Mouse (Mus musculus) lung, embryonic 16.5 days (tissue): ENCODE measurements around the gene Ezr. TPM values are rescaled to one million over a fixed set of nuclear protein-coding genes. Genes with fewer than 3 reads are reported as not detected.

ENCODE experiments used
- ATAC-seq: fragments of 200-750 bp; cut with Nextera tagmentation; 2 replicates; pipeline ENCODE4 v1.8.0; 2017; ENCODE audit warnings: low read depth, mild to moderate bottlenecking, moderate library complexity
- H3K27ac ChIP-seq: fragments of 300-500 bp; sonication (generic); 2 replicates; pipeline ENCODE4 v1.5.1; 2014; ENCODE audit warnings: mild to moderate bottlenecking, control low read depth, low read length
- H3K27me3 ChIP-seq: fragments of 300-500 bp; sonication (generic); 2 replicates; pipeline ENCODE4 v1.6.1; 2014; ENCODE audit warnings: low read depth, low read length, mixed read lengths; ENCODE audit not compliant: control insufficient read depth, insufficient read depth
- H3K36me3 ChIP-seq: fragments of 300-500 bp; sonication (generic); 2 replicates; pipeline ENCODE4 v1.6.1; 2014; ENCODE audit warnings: low read length; ENCODE audit not compliant: control insufficient read depth, insufficient read depth
- H3K4me1 ChIP-seq: fragments of 300-500 bp; sonication (generic); replicated peaks from 2 replicates; pipeline ENCODE4 v1.6.1; 2014; ENCODE audit warnings: low read length, mixed read lengths; ENCODE audit not compliant: control insufficient read depth, insufficient read depth
- H3K4me2 ChIP-seq: fragments of 300-500 bp; sonication (generic); 2 replicates; pipeline ENCODE4 v1.6.1; 2014; ENCODE audit warnings: low read depth, low read length, control low read depth
- H3K4me3 ChIP-seq: fragments of 300-500 bp; sonication (generic); 2 replicates; pipeline ENCODE4 v1.5.1; 2014; ENCODE audit warnings: mild to moderate bottlenecking, low read length, control low read depth
- H3K9ac ChIP-seq: fragments of 300-500 bp; sonication (generic); 2 replicates; pipeline ENCODE4 v1.6.1; 2014; ENCODE audit warnings: low read length, control low read depth
- H3K9me3 ChIP-seq: fragments of 300-500 bp; sonication (generic); 2 replicates; pipeline ENCODE4 v1.6.1; 2016; ENCODE audit warnings: low read length; ENCODE audit not compliant: control insufficient read depth
- WGBS: fragments of 180-500 bp; shearing (Covaris S2); extraction: QIAGEN DNeasy Blood & Tissue Kit; methylation state at CpG from one replicate; pipeline ENCODE4 v1.1.7; 2014; 5-methylcytosine and 5-hydroxymethylcytosine counted together
- polyA plus RNA-seq: library from polyadenylated mRNA; unstranded; fragments of >200 nt; fragmentation: Nextera tagmentation; extraction: Ambion mirVana; gene quantifications from 2 replicates; pipeline ENCODE4 v1.2.1, GENCODE M21; 2015

The Ezr gene
- polyA plus RNA-seq, 1 experiment from 2014 or later: 154 TPM

DNA sequence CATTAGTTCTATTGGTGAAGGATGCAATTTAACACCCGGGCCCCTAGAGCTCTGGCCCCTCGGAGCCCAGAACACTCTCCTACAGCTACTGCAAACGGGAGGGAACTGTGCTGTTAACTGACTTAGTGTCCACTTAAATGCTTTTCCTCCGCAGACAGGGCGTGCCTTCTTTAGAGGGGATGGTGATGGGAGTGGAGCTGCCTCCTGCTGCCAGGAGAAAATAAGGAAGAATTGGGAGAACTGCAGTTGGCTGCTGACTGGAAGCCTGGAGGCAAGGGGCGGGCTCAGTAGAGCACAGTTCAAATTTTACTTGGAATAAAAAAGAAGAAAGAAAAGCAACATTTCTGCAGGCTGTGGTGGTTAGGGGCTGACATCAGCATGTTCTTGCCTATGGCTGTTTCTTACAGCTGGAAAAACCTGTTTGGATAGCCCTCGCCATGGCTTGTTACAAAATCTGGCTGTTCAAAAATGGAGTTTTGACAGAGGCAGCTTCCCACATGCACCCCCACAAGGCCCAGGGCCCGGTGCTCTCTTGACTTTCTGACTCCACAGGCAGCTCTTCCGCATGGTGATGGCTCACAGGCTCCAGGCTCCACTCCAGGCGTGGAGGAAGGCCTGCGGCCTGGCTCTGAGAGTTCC is 31.2 kb downstream of the Ezr start:
- Histone ChIP-seq H3K27ac (0 out of 2 replicates have a peak overlapping the region, but pooled peaks have one; percentile 24), H3K4me2 (no peak overlapping the region), H3K27me3 (no peaks in the 10 kb centered on the region), H3K36me3 (peaks cover 12% of the 10 kb centered on the region), H3K4me3 (no peak overlapping the region), H3K4me1 (peaks cover 7% of the 10 kb centered on the region), H3K9ac (no peak overlapping the region), H3K9me3 (no peaks in the 10 kb centered on the region)
- WGBS: 65% methylated on average over 11 of the region's 11 CpGs
- peak; percentile 48 for ATAC-seq

DNA sequence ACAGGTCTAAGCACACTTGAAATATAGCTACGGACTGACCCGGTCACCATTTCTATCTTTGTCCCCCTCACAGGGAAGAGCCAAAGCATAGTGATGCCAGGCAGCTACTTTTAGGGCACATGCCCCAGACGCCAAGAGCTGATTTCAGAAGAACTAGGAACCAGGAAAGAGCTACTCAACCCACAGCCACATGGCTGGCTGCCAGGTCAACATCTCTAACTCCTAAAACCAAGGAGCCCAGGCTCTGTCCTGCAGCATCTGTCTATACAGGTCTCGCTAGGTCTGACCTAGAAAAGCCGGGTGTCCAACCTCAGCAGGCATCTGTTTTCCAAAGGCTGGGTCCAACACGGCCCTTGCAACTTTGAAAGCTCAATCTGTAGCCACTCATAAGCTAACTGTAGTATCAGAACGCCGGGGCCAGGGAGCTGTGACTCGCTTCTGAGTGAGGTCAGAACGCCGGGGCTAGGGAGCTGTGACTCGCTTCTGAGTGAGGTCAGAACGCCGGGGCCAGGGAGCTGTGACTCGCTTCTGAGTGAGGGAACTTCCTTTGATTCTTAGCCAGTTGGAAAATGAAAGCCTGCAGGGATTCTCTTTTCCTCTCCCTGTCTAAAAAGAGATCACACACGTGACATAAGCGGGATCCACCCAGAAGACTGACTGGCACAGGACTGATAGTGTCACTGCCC is 33.7 kb downstream of the Ezr start:
- 63% methylated on average over 17 of the region's 17 CpGs for WGBS
- H3K27me3 ChIP-seq: no peaks in the 10 kb centered on the region
- H3K9me3 ChIP-seq: no peaks in the 10 kb centered on the region
- no peak overlapping the region for H3K4me3 ChIP-seq
- no peak overlapping the region for H3K4me2 ChIP-seq
- peaks cover 9% of the 10 kb centered on the region for H3K36me3 ChIP-seq
- H3K27ac ChIP-seq: no peak overlapping the region
- ATAC-seq: no peak
- H3K4me1 ChIP-seq: peaks cover 7% of the 10 kb centered on the region
- H3K9ac ChIP-seq: no peak overlapping the region

DNA sequence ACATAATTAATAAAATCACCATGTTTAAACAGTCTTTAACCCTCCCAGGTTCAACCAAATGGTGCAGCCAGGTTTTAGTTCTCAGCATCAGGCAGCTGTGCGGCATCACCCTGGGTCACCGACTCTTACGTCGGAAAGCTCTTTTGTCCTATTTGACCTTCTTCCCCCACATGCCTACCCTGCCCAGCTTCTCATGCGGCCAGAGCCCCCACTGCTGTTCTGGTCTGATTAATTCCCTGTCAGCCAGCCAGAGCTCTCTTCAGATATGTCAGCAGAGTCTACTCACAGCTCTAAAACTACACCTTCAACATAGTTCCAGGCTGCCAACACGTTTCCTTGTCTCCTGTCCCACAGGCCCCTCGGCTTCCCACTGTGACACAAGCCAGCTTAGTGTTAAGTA is 35.1 kb downstream of the Ezr start:
- Histone ChIP-seq H3K27ac (no peak overlapping the region), H3K4me1 (peaks cover 17% of the 10 kb centered on the region), H3K27me3 (no peaks in the 10 kb centered on the region), H3K9ac (no peak overlapping the region), H3K4me2 (no peak overlapping the region), H3K4me3 (no peak overlapping the region), H3K9me3 (no peaks in the 10 kb centered on the region), H3K36me3 (peaks cover 7% of the 10 kb centered on the region)
- no peak for ATAC-seq
- 61% methylated on average over 7 of the region's 7 CpGs for WGBS

DNA sequence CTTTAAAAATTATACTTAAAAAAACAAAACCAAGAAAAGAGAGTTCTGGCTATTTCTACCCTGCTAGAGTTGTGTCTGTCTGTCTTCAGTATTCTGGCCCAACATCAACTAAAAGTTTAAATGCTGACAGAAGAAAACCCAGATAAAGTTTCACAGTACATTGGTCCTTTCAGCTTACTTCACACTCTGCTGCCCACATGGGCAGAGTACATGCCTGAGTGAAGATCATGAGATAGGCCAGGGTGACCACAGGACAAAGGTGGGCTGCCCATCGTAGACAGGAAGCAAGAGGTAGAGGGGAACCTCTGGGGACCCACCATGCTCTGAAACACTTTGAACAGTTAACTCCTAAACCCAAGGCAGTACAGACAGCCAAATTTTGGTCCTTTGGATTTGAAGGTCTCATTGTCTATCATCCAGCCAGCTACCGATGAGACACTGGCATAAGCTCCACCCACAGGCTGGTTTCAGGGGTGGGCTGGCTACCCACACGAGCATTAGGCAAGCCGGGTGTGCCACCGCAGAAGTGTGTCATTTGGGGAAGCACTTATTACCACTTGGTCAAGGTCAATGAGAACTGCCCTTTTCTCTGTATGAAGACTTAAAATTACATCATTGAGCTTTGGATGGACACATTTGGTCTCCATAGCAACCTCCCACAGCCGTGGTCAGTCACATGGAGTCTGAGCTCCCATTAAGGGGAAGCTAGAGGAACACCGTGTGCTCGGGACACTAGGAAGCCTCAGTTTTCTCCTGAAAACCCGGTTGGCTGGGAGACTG is 35.9 kb downstream of the Ezr start:
- Histone ChIP-seq H3K27ac (no peak overlapping the region), H3K4me3 (no peak overlapping the region), H3K4me2 (no peak overlapping the region), H3K9me3 (no peaks in the 10 kb centered on the region), H3K9ac (no peak overlapping the region), H3K27me3 (no peaks in the 10 kb centered on the region), H3K4me1 (peaks cover 21% of the 10 kb centered on the region), H3K36me3 (peaks cover 4% of the 10 kb centered on the region)
- WGBS: 58% methylated on average over 9 of the region's 9 CpGs
- ATAC-seq: no peak

DNA sequence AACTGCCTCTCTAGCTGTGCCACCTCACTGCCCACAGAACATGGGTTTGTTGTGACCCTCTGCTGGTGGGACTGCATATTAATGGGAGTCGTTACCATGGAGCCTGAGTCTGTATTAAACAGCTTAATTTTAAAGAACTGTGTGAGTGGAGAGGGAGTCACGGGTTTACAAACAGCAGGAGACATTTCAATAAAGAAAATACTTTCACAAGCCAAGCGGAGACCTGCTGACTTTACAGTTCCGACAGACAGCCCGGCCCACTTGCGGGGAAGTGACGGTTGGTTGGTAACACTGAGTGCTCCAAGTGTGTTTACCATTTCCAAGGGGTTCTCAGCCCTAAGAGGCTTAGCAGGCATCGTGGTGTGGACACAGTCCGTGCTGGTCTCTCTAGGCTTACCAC is 36.6 kb downstream of the Ezr start:
- no peaks in the 10 kb centered on the region for H3K9me3 ChIP-seq

DNA sequence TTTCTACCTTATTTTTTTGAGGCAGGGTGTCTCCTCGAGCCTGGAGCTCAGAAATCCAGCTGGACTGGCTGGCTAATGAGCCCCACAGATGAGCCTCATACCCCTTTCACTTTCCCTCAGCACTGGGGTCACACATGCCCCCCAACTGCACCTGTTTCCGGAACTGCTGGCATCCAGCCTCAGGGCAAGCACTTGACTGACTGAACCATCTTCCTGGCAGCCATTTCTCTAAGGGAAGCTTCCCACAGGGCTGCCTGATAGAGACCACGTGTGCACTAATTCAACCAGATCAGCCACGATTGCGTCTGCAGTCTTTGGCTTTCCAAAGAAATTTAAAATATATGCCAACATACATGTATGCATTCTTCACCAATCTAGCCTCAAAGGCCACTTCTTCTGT is 37.1 kb downstream of the Ezr start:
- no peak overlapping the region for H3K4me2 ChIP-seq
- peaks cover 21% of the 10 kb centered on the region for H3K4me1 ChIP-seq
- H3K27me3 ChIP-seq: no peaks in the 10 kb centered on the region
- peaks cover 5% of the 10 kb centered on the region for H3K36me3 ChIP-seq
- H3K9ac ChIP-seq: no peak overlapping the region
- H3K27ac ChIP-seq: peak overlapping the region; percentile 4; the same call in 1 of the 2 replicates
- no peak overlapping the region for H3K4me3 ChIP-seq
- ATAC-seq: no peak
- no peaks in the 10 kb centered on the region for H3K9me3 ChIP-seq
- 81% methylated on average over 5 of the region's 5 CpGs for WGBS

More for the DNA sequence above, 36.6 kb downstream of the Ezr start:
- ATAC-seq: peak; percentile 60
- Histone ChIP-seq H3K4me2 (no peak overlapping the region), H3K27ac (peak overlapping the region; percentile 4; the same call in 1 of the 2 replicates), H3K9ac (no peak overlapping the region), H3K4me3 (no peak overlapping the region), H3K4me1 (peaks cover 21% of the 10 kb centered on the region), H3K27me3 (no peaks in the 10 kb centered on the region), H3K36me3 (peaks cover 4% of the 10 kb centered on the region)
- WGBS: 54% methylated on average over 9 of the region's 9 CpGs

DNA sequence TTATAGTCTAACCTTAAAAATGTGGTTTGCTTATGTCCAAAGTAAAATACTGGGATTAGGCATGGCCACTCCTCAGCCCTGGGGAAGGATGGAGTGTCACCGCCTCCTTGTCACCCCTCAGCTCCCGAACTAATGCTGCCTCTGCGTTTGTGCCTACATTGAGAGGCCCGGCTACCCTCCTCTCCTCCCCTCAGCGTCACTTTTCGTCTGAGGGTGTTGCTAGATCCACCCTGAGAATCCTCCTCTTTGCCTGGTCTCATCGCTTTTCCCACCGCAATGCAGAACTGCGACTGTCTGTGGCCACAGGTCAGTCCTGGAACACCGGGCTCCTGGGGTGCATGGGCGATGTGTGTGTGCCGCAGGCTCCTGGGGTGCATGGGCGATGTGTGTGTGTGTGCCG is 37.7 kb downstream of the Ezr start:
- Histone ChIP-seq H3K27me3 (no peaks in the 10 kb centered on the region), H3K36me3 (peaks cover 6% of the 10 kb centered on the region), H3K9ac (no peak overlapping the region), H3K4me3 (no peak overlapping the region), H3K4me2 (no peak overlapping the region), H3K4me1 (peaks cover 21% of the 10 kb centered on the region), H3K27ac (peak overlapping the region; percentile 51), H3K9me3 (no peaks in the 10 kb centered on the region)
- WGBS: 88% methylated on average over 14 of the region's 14 CpGs
- ATAC-seq: no peak

DNA sequence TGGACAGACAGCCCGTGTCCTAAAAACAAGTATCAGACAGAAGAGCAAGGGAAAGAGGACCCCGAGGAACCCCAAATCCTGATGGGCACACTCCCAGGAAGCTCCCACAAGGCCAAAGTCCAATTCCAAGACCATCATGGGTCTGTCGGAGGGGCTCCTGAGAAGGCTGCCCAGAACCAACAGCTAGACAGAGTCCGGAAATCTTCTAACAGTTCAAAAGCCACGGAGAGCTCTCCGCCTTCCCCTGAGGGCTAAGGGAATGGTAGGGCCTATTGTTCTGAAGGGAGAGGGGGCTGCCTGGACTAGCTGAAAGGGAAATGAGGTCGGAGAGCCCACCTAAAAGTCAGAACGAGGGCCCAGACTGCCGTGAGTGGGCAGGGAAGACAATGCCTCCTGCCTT is 38.2 kb downstream of the Ezr start:
- 0 out of 2 replicates have a peak, but pooled peaks have one; percentile 6 for ATAC-seq
- H3K36me3 ChIP-seq: peaks cover 8% of the 10 kb centered on the region
- peak overlapping the region; percentile 51 for H3K27ac ChIP-seq
- H3K4me3 ChIP-seq: no peak overlapping the region
- peaks cover 21% of the 10 kb centered on the region for H3K4me1 ChIP-seq
- no peaks in the 10 kb centered on the region for H3K9me3 ChIP-seq
- no peak overlapping the region for H3K9ac ChIP-seq
- 71% methylated on average over 9 of the region's 9 CpGs for WGBS
- H3K27me3 ChIP-seq: no peaks in the 10 kb centered on the region
- H3K4me2 ChIP-seq: no peak overlapping the region

DNA sequence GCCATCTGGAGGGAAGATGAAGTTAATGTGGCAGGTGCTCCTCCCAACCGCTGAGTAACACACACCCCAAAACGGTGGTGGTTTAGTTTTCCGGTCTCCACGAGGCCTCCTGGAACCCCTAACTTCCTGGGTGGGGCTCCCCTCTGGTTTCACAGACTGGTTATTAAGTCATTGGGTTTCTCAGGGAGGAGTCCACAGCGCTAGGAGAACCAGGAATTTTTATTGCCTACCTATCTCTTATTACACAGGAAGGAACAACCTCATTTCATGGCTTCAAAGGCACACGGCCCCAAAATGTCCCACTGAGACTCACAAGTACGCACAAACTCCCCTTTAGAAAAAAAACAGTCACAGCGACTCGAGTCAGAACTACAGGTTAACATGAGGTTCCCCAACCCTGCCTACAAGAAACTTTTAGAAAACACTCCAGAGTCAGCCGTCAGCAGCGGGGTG is 38.8 kb downstream of the Ezr start:
- 69% methylated on average over 11 of the region's 11 CpGs for WGBS
- Histone ChIP-seq H3K4me2 (no peak overlapping the region), H3K27ac (peak overlapping the region; percentile 51), H3K9me3 (no peaks in the 10 kb centered on the region), H3K4me1 (peaks cover 20% of the 10 kb centered on the region), H3K9ac (no peak overlapping the region), H3K36me3 (peaks cover 14% of the 10 kb centered on the region), H3K4me3 (no peak overlapping the region), H3K27me3 (no peaks in the 10 kb centered on the region)
- no peak for ATAC-seq
